Comparison of ENCODE assay signal across 7 mouse cellular contexts in the genomic region with DNA sequence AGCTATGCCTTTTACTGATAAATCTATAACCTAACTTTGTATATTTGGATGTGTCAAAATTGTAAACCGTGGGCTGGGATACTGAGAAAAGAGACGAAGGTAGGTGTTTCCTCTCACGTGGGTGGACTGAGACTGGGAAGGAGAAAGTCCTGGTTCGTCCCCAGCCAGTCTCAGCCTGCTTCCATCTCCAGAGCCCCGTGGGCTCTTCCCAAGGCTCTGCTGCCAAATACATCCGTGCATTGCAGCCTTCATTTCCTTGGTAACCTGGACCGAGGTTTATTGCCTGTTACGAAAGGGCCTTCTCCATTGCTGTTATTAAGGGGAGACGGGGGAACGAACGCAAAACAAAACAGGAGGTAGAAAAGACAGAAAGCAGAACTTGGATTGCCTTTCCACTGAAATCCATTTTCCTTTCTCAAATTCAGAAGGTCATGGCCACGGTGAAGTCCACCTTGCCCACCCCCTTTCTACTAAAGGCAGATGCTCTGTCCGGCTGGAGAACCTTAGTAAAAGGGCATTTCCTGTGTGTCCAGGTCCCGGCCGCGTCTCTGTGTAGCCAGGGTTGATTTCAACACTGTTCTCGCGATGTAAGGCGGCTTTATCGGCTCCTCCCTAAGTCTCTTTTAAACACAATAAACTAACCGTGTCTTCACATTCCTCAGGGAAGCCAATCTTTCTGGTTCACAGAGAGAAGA.
A peak's percentile ranks its signal among the peaks of the same experiment; 100 is the strongest.
DNase-seq lines count a peak whose midpoint lies in the region; ATAC-seq and TF ChIP-seq lines count a peak whose summit lies in the region.

No protein-coding gene starts in this region.

- TF ChIP-seq POLR2A in kidney, adult 2 months (IDR thresholded peaks at IDR 0.05; ENCODE audit: low read depth, low read length): no peak

- TF ChIP-seq CTCF in kidney, adult 2 months (conservative IDR thresholded peaks at IDR 0.05; ENCODE audit: insufficient read depth, insufficient read length, low read depth, low read length): no peak

- no peak overlapping the region for H3K9ac ChIP-seq in liver, embryonic 11.5 days (ENCODE audit: low read depth, low read length)
- H3K9ac ChIP-seq in forebrain, embryonic 13.5 days: no peak overlapping the region

- no peak overlapping the region for H3K27ac ChIP-seq in liver, embryonic 11.5 days (ENCODE audit: low read depth, low read length)
- H3K27ac ChIP-seq in forebrain, embryonic 13.5 days: no peak overlapping the region
- H3K27ac ChIP-seq in kidney, adult 2 months (ENCODE audit: insufficient read depth, low read depth, low read length): peak overlapping the region; percentile 48

- WGBS in liver, embryonic 11.5 days: 55% methylated on average over 21 of the region's 21 CpGs
- WGBS in forebrain, embryonic 13.5 days: 66% methylated on average over 21 of the region's 21 CpGs
- WGBS in kidney, adult 2 months: 12% methylated on average over 21 of the region's 21 CpGs

- no peak for DNase-seq in liver, embryonic 11.5 days (ENCODE audit: low spot score)
- DNase-seq in liver: no peak
- peak; percentile 53 for DNase-seq in kidney, adult 2 months
- DNase-seq in lung, postnatal 14 days: peak; percentile 31
- peak; percentile 23 to 55 for DNase-seq in urinary bladder, postnatal 36 days (ENCODE audit: low spot score in 2 of 2)
- no peak for DNase-seq in spleen, adult 12 weeks (ENCODE audit: low spot score)

- no peaks in the 10 kb centered on the region for H3K27me3 ChIP-seq in liver, embryonic 11.5 days (replicated peaks; ENCODE audit: control insufficient read depth, insufficient read depth, low read length)
- no peaks in the 10 kb centered on the region for H3K27me3 ChIP-seq in forebrain, embryonic 13.5 days
- H3K27me3 ChIP-seq in kidney, adult 2 months (replicated peaks; ENCODE audit: control insufficient read depth, insufficient read depth, low read length): no peaks in the 10 kb centered on the region

- ATAC-seq in liver, embryonic 11.5 days (replicated peaks; ENCODE audit: low FRiP score): no peak
- no peak for ATAC-seq in forebrain, embryonic 13.5 days

- H3K4me3 ChIP-seq in liver, embryonic 11.5 days (ENCODE audit: low read depth, low read length): no peak overlapping the region
- no peak overlapping the region for H3K4me3 ChIP-seq in forebrain, embryonic 13.5 days
- peak overlapping the region; percentile 58 for H3K4me3 ChIP-seq in kidney, adult 2 months (ENCODE audit: insufficient read depth, low read depth, low read length)

- no peaks in the 10 kb centered on the region for H3K4me1 ChIP-seq in liver, embryonic 11.5 days (replicated peaks; ENCODE audit: control insufficient read depth, insufficient read depth, low read length)
- no peaks in the 10 kb centered on the region for H3K4me1 ChIP-seq in forebrain, embryonic 13.5 days
- no peaks in the 10 kb centered on the region for H3K4me1 ChIP-seq in kidney, adult 2 months (ENCODE audit: control insufficient read depth, insufficient read depth, low read length)

- peak overlapping the region; percentile 39; the same call in 1 of the 2 replicates for H3K4me2 ChIP-seq in liver, embryonic 11.5 days
- H3K4me2 ChIP-seq in forebrain, embryonic 13.5 days: peak overlapping the region; percentile 20

- H3K36me3 ChIP-seq in liver, embryonic 11.5 days (ENCODE audit: control insufficient read depth, insufficient read depth, low read length): no peaks in the 10 kb centered on the region
- no peaks in the 10 kb centered on the region for H3K36me3 ChIP-seq in forebrain, embryonic 13.5 days (ENCODE audit: poor library complexity, severe bottlenecking)
- H3K36me3 ChIP-seq in kidney, adult 2 months (ENCODE audit: control insufficient read depth, insufficient read depth, low read length): no peaks in the 10 kb centered on the region

- no peaks in the 10 kb centered on the region for H3K9me3 ChIP-seq in liver, embryonic 11.5 days (ENCODE audit: control insufficient read depth, low read length)
- H3K9me3 ChIP-seq in forebrain, embryonic 13.5 days (replicated peaks): no peaks in the 10 kb centered on the region

Comparison
In these comparisons a context has a peak if more than half of its experiments do, and no peak if none do; other contexts are left out.
1. DNase-seq: peak in kidney, adult 2 months (single experiment), lung, postnatal 14 days (single experiment) and urinary bladder, postnatal 36 days (2 of 2); none in liver, embryonic 11.5 days (single experiment), liver (single experiment) and spleen, adult 12 weeks (single experiment).